Mouse (Mus musculus): ENCODE results near the gene Olfr69. TPM values are rescaled to one million over a fixed set of nuclear protein-coding genes. Genes with fewer than 3 reads are reported as not detected.
"Not testable (repeated sequence)": the region's sequence is repeated elsewhere in the genome, so short reads cannot be mapped to it uniquely, and the experiment has no call there.

The Olfr69 gene
- not detected in 2 replicates for polyA plus RNA-seq (2012; ENCODE audit: insufficient read depth, insufficient read length, missing spikeins)

DNA sequence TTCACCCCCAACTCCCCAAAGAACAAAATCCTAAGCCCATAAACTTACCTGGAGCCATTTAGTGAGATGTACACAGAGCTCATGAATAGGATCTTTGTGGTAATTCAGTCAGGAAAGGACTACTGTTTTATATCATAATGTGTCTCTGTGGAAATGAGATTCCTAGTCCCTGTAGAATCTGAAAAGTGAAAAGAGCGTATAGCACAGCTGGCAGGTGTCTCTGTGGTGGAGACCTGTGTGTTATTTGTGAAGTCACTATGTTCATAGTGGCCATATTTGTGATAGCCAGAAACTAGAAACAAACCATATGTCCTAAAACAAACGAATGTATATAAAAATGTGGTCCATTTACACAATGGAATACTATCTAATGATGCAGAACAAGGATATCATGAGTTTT is at the start of gene Olfr69:
Olfr69 (minus strand) TSS at position 101 of the 400 bp plus-strand sequence.
- TF ChIP-seq CTCF (IDR thresholded peaks at IDR 0.05; ENCODE audit: low read depth, low read length) (no peak), POLR2A (IDR thresholded peaks at IDR 0.05; ENCODE audit: borderline replicate concordance, low read depth, low read length) (no peak)
- Histone ChIP-seq H3K4me3 (ENCODE audit: insufficient read depth, low read length) (no peak within 1 kb of the TSS), H3K4me1 (ENCODE audit: control insufficient read depth, insufficient read depth, low read length) (no peaks in the 10 kb centered on the region), H3K27ac (ENCODE audit: insufficient read depth, low read depth, low read length) (no peak within 1 kb of the TSS)

DNA sequence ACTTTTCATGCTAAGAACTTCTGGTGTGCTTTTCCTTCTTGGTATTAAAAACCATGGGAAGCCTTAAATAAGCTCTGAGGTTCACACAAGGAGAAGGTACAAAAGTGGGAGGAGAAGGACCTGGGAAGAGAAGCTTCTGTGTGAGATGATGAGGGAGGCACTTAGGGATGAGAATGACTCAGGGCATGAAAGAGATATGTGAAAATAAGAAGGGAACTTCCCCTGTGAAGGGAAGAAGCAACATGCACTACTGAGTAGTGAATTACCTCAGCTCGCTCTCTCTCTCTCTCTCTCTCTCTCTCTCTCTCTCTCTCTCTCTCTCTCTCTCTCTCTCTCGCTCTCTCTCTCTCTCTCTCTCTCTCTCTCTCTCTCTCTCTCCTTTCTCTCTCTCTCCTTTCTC is 43.7 kb upstream of the Olfr69 start:
- not testable (repeated sequence) for H3K27ac ChIP-seq (ENCODE audit: insufficient read depth, low read depth, low read length); H3K4me3 ChIP-seq (ENCODE audit: insufficient read depth, low read length); H3K4me1 ChIP-seq (ENCODE audit: control insufficient read depth, insufficient read depth, low read length)

DNA sequence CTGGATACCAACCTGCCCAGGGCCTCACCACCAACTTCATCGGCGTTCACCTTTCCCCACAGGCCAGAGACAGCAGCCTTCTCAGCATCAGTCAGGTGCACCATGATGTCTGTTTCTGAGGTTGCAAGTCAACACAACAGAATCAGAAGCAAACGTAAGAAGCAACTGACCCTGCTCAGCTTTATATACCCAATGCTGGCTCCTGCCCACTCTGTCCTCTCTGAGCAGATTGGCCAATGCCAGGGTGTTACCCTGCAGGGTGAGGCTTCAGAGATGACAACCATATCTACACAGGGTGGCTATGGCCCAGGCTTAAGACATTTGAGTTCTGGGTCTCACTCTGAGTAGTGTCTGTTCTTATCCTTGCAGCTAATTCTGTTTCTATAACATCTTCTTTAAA is 42.4 kb upstream of the Olfr69 start, which contains the start of gene Hbb-bt:
Hbb-bt (minus strand) TSS at position 231 of the 400 bp plus-strand sequence.
- TF ChIP-seq CTCF (IDR thresholded peaks at IDR 0.05; ENCODE audit: low read depth, low read length) (no peak), POLR2A (IDR thresholded peaks at IDR 0.05; ENCODE audit: borderline replicate concordance, low read depth, low read length) (no peak)
- Histone ChIP-seq H3K4me3 (ENCODE audit: insufficient read depth, low read length) (no peak within 1 kb of the TSS), H3K27ac (ENCODE audit: insufficient read depth, low read depth, low read length) (no peak within 1 kb of the TSS), H3K4me1 (ENCODE audit: control insufficient read depth, insufficient read depth, low read length) (no peaks in the 10 kb centered on the region)

DNA sequence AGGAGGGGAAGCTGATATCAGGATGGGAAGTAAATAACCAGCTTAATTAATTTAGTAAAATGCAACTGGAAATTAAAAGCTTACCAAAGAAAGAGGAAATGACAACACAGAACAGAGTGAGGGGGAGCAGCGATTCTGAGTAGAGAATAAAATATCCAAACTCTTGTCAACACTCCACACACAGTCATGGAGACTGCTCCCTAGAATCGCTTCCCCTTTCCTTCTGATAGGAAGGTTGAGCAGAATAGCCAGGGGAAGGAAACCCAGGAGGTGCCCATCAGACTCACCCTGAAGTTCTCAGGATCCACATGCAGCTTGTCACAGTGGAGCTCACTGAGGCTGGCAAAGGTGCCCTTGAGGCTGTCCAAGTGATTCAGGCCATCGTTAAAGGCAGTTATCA is 41.8 kb upstream of the Olfr69 start:
- H3K4me1 ChIP-seq (ENCODE audit: control insufficient read depth, insufficient read depth, low read length); H3K4me3 ChIP-seq (ENCODE audit: insufficient read depth, low read length); H3K27ac ChIP-seq (ENCODE audit: insufficient read depth, low read depth, low read length): not testable (repeated sequence)

DNA sequence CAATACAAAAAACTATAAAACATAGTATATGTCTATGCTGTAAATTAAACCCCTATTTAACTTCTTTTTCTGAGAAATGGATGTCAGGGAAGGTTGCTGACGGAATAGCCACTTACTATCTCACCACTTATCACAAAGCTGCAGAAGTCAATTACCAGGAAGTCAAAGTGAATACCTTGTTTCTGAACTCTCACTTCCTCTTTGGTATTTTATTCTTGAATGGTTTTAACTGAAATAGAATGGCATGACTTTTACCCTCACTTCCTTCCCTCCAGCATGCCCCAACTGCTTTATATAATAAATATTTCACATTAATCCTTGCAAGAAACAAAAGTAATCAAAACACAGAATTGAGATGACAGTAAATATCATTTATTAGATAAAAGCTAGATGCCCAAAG is 40.8 kb upstream of the Olfr69 start:
- TF ChIP-seq POLR2A (IDR thresholded peaks at IDR 0.05; ENCODE audit: borderline replicate concordance, low read depth, low read length) = no peak
- no peak for TF ChIP-seq CTCF (IDR thresholded peaks at IDR 0.05; ENCODE audit: low read depth, low read length)
- Histone ChIP-seq H3K4me1 (ENCODE audit: control insufficient read depth, insufficient read depth, low read length) (no peaks in the 10 kb centered on the region), H3K27ac (ENCODE audit: insufficient read depth, low read depth, low read length) (no peak overlapping the region), H3K4me3 (ENCODE audit: insufficient read depth, low read length) (no peak overlapping the region)

DNA sequence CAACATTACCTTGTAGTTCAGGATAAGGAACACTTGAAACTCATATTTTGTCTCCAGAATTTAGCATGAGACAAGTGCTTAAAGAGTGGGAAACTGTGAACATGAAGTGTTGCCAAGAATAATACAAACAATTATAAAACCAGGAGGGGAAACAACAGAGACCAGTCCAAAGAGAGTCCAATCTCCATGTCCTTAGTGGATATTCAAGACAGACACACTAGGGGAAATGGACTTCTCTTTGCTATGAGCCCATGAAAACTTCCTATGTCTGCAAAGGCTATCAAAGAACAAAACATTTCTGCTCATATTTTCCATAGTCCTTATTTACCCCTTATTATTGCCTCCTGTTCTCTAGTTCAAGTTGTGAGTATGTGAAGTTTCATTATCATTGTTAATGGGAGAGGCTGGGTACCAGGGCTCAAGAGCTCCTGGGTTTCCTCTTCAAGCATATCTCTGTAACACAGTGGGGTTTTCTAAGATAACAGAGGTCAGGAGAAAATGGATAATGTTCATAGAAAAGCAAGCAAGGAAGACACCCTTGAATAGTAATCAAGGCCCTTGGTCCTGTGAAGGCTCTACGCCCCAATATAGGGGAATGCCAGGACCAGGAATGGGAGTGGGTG is 39.9 kb upstream of the Olfr69 start:
- no peak overlapping the region for H3K27ac ChIP-seq (ENCODE audit: insufficient read depth, low read depth, low read length)
- H3K4me1 ChIP-seq (ENCODE audit: control insufficient read depth, insufficient read depth, low read length) = no peaks in the 10 kb centered on the region
- TF ChIP-seq POLR2A (IDR thresholded peaks at IDR 0.05; ENCODE audit: borderline replicate concordance, low read depth, low read length) (no peak), CTCF (IDR thresholded peaks at IDR 0.05; ENCODE audit: low read depth, low read length) (no peak)
- H3K4me3 ChIP-seq (ENCODE audit: insufficient read depth, low read length) = no peak overlapping the region

DNA sequence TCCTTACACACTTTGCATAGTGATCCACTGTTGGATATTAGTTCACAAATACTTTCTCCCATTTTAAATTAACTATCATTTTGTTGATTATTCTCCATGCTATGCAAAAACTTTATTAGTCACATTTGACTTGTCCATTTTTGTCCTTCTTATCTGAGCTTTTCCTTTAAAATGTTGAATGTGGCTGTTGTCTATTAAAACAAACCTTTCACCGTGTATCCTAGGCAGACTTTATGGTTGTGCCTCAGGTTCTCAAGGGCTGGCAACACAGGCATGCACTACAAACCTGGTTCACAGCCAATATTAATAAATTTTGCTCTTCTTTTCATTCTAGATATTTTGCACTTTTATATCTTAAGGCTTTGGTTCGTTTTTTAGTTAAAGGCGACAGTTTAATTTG is 39.4 kb upstream of the Olfr69 start:
- Histone ChIP-seq H3K4me3 (ENCODE audit: insufficient read depth, low read length) (no peak overlapping the region), H3K27ac (ENCODE audit: insufficient read depth, low read depth, low read length) (no peak overlapping the region), H3K4me1 (ENCODE audit: control insufficient read depth, insufficient read depth, low read length) (no peaks in the 10 kb centered on the region)
- no peak for TF ChIP-seq POLR2A (IDR thresholded peaks at IDR 0.05; ENCODE audit: borderline replicate concordance, low read depth, low read length)
- TF ChIP-seq CTCF (IDR thresholded peaks at IDR 0.05; ENCODE audit: low read depth, low read length) = no peak

DNA sequence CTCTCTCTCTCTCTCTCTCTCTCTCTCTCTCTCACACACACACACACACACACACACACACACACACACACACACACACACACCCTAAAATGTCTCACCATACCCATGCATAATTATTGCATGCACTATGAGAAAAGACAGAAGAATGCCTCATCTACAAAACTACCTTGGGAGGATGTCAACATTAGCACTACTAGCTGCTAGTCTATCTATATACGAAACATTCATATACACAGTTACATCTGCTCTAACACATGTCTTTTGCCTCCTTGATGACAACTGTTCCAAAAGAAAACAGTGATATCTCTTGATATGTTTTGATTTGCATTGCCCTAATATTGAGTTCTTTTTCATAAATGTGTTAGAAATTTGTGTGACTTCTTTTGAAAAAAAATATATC is 38.9 kb upstream of the Olfr69 start:
- TF ChIP-seq CTCF (IDR thresholded peaks at IDR 0.05; ENCODE audit: low read depth, low read length) = no peak
- no peak for TF ChIP-seq POLR2A (IDR thresholded peaks at IDR 0.05; ENCODE audit: borderline replicate concordance, low read depth, low read length)
- Histone ChIP-seq H3K4me3 (ENCODE audit: insufficient read depth, low read length) (no peak overlapping the region), H3K4me1 (ENCODE audit: control insufficient read depth, insufficient read depth, low read length) (no peaks in the 10 kb centered on the region), H3K27ac (ENCODE audit: insufficient read depth, low read depth, low read length) (no peak overlapping the region)

DNA sequence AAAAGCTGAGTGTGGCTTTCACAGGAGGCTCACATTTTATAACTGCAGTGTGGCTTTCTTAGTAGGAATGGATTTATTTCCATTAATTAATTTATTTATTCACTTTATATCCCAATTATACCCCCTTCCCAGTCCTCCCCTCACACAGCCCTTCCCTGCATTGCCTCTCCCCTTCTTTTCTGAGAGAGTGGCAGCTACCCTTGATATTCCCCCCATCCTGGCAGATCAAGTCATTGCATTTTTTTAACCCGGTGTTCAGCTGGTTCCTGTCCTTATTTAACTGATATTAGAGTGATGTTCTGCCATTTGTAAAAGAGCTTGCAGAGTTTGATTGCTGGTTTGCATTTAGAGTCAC is 38.4 kb upstream of the Olfr69 start:
- no peaks in the 10 kb centered on the region for H3K4me1 ChIP-seq (ENCODE audit: control insufficient read depth, insufficient read depth, low read length)
- H3K4me3 ChIP-seq (ENCODE audit: insufficient read depth, low read length) = no peak overlapping the region
- no peak overlapping the region for H3K27ac ChIP-seq (ENCODE audit: insufficient read depth, low read depth, low read length)
- no peak for TF ChIP-seq CTCF (IDR thresholded peaks at IDR 0.05; ENCODE audit: low read depth, low read length)
- TF ChIP-seq POLR2A (IDR thresholded peaks at IDR 0.05; ENCODE audit: borderline replicate concordance, low read depth, low read length) = no peak

DNA sequence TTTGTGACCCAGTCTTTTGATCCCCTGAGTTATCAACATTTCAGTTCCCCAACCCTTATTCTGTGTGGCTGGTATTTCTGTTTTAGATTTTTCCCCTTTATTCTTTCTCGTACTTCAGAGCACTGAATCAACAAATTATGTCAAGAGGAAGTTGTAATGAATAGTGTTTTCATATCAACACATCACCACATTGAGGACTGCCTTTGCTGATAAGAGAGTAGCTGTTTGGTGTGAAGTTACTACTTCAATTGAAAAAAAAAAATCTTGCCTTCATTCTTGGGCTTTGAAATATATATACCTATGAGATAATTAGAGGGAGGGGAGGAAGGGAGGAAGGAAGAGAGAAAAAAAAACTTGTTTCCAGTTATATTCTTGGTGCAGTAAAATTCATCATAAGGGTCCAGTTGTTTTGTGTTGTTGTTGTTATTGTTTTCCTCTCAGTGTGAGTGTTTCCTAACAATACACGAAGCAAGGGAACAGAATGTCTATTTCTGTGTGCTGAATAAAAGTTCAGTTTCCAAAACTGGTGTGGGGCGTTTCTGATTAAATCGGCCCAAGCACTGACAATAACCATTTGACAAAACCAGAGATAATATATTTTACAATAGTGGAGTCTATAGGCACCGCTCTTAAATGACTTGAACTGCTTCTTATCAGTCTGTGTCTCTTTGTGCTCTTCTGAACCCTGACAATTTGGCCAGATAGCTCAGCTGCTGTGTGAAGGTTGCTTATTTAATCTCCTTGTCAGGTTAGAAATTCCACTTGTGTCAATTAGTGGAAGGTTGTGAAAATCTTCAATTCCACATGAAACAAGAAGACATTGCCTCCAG is 37.8 kb upstream of the Olfr69 start:
- Histone ChIP-seq H3K4me3 (ENCODE audit: insufficient read depth, low read length) (no peak overlapping the region), H3K4me1 (ENCODE audit: control insufficient read depth, insufficient read depth, low read length) (no peaks in the 10 kb centered on the region), H3K27ac (ENCODE audit: insufficient read depth, low read depth, low read length) (no peak overlapping the region)
- TF ChIP-seq POLR2A (IDR thresholded peaks at IDR 0.05; ENCODE audit: borderline replicate concordance, low read depth, low read length) (no peak), CTCF (IDR thresholded peaks at IDR 0.05; ENCODE audit: low read depth, low read length) (no peak)

DNA sequence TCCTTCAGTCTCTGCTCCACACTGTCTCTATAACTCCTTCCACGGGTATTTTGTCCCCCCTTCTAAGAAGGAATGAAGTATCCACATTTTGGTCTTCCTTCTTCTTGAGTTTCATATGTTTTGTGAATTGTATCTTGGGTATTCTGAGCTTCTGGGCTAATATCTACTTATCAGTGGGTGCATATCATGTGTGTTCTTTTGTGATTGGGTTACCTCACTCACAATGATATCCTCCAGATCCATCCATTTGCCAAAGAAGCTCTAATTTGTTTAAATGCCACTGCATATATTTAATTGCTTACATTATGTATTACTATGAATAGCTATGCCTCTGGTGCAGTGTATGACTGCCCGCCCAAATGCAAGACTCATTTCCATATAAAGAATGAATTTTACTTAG is 36.7 kb upstream of the Olfr69 start:
- H3K4me3 ChIP-seq (ENCODE audit: insufficient read depth, low read length); H3K27ac ChIP-seq (ENCODE audit: insufficient read depth, low read depth, low read length); H3K4me1 ChIP-seq (ENCODE audit: control insufficient read depth, insufficient read depth, low read length): not testable (repeated sequence)

Data from bone marrow macrophage, adult 2 months (primary cell).